Mouse (Mus musculus) stomach, postnatal 0 days (tissue): ENCODE measurements around the gene Gm45799. TPM values are rescaled to one million over a fixed set of nuclear protein-coding genes. Genes with fewer than 3 reads are reported as not detected.
A peak's percentile ranks its signal among the peaks of the same experiment; 100 is the strongest.

Experiments used
- ATAC-seq: fragments of 200-750 bp; cut with Nextera tagmentation; 2 replicates; pipeline ENCODE4 v1.8.0; 2017; ENCODE audit not compliant: low FRiP score, low TSS enrichment
- DNase-seq: peaks from one replicate; pipeline ENCODE4 v3.0.0-alpha.2; 2016; ENCODE audit warnings: low spot score
- H3K27ac ChIP-seq: fragments of 300-500 bp; sonication (generic); replicated peaks from 2 replicates; pipeline ENCODE4 v1.5.1; 2014; ENCODE audit warnings: mild to moderate bottlenecking, control low read depth
- H3K27me3 ChIP-seq: fragments of 300-500 bp; sonication (generic); 2 replicates; pipeline ENCODE4 v1.6.1; 2014; ENCODE audit warnings: low read length; ENCODE audit not compliant: control insufficient read depth, insufficient read depth
- H3K36me3 ChIP-seq: fragments of 300-500 bp; sonication (generic); 2 replicates; pipeline ENCODE4 v1.6.1; 2014; ENCODE audit warnings: low read length, mixed read lengths; ENCODE audit not compliant: control insufficient read depth, insufficient read depth
- H3K4me1 ChIP-seq: fragments of 300-500 bp; sonication (generic); replicated peaks from 2 replicates; pipeline ENCODE4 v1.6.1; 2014; ENCODE audit warnings: antibody characterized with exemption; ENCODE audit not compliant: control insufficient read depth, insufficient read depth
- H3K4me2 ChIP-seq: fragments of 300-500 bp; sonication (generic); replicated peaks from 2 replicates; pipeline ENCODE4 v1.6.1; 2014; ENCODE audit warnings: low read depth, mild to moderate bottlenecking, control low read depth, moderate library complexity
- H3K4me3 ChIP-seq: fragments of 300-500 bp; sonication (generic); 2 replicates; pipeline ENCODE4 v1.5.1; 2014; ENCODE audit warnings: low read depth, low read length, control low read depth
- H3K9ac ChIP-seq: fragments of 300-500 bp; sonication (generic); 2 replicates; pipeline ENCODE4 v1.6.1; 2014; ENCODE audit warnings: mild to moderate bottlenecking, low read length, control low read depth, mixed read lengths
- H3K9me3 ChIP-seq: fragments of 300-500 bp; sonication (generic); 2 replicates; pipeline ENCODE4 v1.6.1; 2016; ENCODE audit warnings: low read length; ENCODE audit not compliant: control insufficient read depth
- CTCF ChIP-seq: IDR thresholded peaks from 2 replicates; pipeline ENCODE4 v1.5.1; 2016; ENCODE audit warnings: antibody characterized with exemption, low read depth, mild to moderate bottlenecking, moderate library complexity
- EP300 ChIP-seq: optimal IDR thresholded peaks from 2 replicates; pipeline ENCODE3; 2016; ENCODE audit warnings: antibody characterized with exemption
- WGBS: fragments of 180-500 bp; shearing (Covaris S2); extraction: QIAGEN DNeasy Blood & Tissue Kit; methylation state at CpG from one replicate; pipeline ENCODE4 v1.1.7; 2014; 5-methylcytosine and 5-hydroxymethylcytosine counted together
- polyA plus RNA-seq: library from polyadenylated mRNA; unstranded; fragments of >200 nt; fragmentation: Nextera tagmentation; extraction: Ambion mirVana; gene quantifications from 2 replicates; pipeline ENCODE4 v1.2.1, GENCODE M21; 2015

The Gm45799 gene
- polyA plus RNA-seq, 1 experiment from 2014 or later = 45.1 TPM

DNA sequence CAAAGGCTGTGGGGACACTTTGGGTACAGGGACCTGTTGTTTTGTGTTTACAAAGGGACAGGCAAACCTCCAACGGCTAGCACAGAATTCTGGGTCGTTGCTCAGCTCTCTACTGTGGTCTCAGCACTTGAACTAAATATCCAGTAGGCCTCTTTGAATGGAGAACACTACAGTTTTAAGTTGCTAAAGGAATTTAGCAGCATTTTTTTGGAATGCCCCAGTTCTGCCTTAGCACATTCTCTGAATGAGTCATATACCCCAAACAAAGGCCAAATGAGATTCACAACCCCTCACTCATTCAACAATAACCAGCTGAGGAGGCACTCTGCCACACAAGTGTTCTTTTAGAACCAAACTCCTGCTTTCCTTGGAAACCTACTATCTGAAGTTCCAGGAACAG lies 81.6 kb downstream of the Gm45799 start:
- no peak for DNase-seq
- no peaks in the 10 kb centered on the region for H3K4me1 ChIP-seq
- H3K27me3 ChIP-seq = no peaks in the 10 kb centered on the region
- no peak overlapping the region for H3K9ac ChIP-seq
- H3K27ac ChIP-seq = no peak overlapping the region
- WGBS = 70% methylated on average over 2 of the region's 2 CpGs
- H3K9me3 ChIP-seq = no peaks in the 10 kb centered on the region
- H3K4me3 ChIP-seq = no peak overlapping the region
- no peak for TF ChIP-seq EP300
- no peak for TF ChIP-seq CTCF
- no peak overlapping the region for H3K4me2 ChIP-seq
- ATAC-seq = no peak
- no peaks in the 10 kb centered on the region for H3K36me3 ChIP-seq

DNA sequence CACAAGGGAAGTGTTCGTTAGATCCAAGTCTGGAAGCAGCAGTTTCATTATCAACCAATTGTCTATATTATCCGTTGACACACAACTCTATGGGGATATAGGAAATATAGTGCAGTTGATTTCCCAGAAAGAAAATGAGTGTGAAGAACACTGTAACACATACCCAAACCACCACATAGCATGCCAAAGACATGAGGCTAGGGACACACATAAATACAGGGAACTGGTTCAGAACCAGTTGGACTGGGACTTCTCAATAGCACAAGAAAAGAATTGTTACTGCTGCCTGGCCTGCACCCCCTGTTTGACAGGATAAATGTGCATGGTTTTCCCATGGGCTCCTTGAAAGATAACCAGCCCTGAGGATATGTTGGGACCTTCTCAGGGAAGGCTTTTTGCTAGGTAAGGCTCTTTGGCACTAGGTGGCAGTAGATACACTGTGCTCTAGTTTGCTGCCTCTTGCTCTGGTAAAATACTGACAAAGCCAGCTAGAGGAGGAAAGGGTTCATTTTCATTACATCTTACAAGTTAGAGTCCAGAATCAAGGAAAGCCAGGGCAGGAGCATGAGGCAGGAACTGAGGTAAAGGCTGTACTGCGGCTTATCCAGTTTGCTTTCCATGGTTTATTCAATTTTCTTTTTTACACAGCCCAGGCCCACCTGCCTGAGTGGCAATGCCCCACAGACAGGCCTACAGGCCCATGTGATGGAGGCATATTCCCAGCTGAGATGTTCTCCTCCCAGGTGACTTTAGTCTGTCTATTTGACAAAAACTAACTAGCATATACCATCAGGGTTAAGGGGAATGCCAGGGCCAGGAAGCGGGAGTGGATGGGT lies 86.0 kb downstream of the Gm45799 start:
- DNase-seq = peak; percentile 35
- no peaks in the 10 kb centered on the region for H3K4me1 ChIP-seq
- no peak overlapping the region for H3K4me2 ChIP-seq
- H3K36me3 ChIP-seq = peaks cover under 1% of the 10 kb centered on the region; the same call in 1 of the 2 replicates
- ATAC-seq = peak; percentile 70
- no peak overlapping the region for H3K4me3 ChIP-seq
- peak; percentile 95 for TF ChIP-seq CTCF
- no peak for TF ChIP-seq EP300
- no peak overlapping the region for H3K27ac ChIP-seq
- 72% methylated on average over 4 of the region's 4 CpGs for WGBS
- H3K9me3 ChIP-seq = no peaks in the 10 kb centered on the region
- no peak overlapping the region for H3K9ac ChIP-seq
- no peaks in the 10 kb centered on the region for H3K27me3 ChIP-seq

DNA sequence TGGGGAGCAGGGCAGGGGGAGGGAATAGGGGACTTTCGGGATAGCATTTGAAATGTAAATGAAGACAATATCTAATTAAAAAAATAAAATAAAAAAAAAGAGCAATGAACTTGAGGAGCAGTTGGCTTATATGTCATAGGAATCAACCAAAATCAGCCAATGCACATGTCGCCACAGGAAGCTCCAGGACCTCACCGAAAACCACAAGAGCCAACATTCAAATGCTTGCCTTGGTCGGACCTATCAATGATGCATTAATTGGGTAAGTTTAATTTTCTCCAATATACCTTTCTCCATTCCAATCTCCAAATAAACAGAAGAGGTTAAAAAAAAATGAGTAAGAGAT lies 86.6 kb downstream of the Gm45799 start:
- Histone ChIP-seq H3K4me2 (no peak overlapping the region), H3K4me3 (no peak overlapping the region), H3K4me1 (no peaks in the 10 kb centered on the region), H3K9ac (no peak overlapping the region), H3K27ac (no peak overlapping the region), H3K36me3 (peaks cover 4% of the 10 kb centered on the region; the same call in 1 of the 2 replicates), H3K27me3 (no peaks in the 10 kb centered on the region), H3K9me3 (no peaks in the 10 kb centered on the region)
- ATAC-seq (no peak), DNase-seq (no peak)
- 93% methylated on average over 4 of the region's 4 CpGs for WGBS
- TF ChIP-seq EP300 = no peak

DNA sequence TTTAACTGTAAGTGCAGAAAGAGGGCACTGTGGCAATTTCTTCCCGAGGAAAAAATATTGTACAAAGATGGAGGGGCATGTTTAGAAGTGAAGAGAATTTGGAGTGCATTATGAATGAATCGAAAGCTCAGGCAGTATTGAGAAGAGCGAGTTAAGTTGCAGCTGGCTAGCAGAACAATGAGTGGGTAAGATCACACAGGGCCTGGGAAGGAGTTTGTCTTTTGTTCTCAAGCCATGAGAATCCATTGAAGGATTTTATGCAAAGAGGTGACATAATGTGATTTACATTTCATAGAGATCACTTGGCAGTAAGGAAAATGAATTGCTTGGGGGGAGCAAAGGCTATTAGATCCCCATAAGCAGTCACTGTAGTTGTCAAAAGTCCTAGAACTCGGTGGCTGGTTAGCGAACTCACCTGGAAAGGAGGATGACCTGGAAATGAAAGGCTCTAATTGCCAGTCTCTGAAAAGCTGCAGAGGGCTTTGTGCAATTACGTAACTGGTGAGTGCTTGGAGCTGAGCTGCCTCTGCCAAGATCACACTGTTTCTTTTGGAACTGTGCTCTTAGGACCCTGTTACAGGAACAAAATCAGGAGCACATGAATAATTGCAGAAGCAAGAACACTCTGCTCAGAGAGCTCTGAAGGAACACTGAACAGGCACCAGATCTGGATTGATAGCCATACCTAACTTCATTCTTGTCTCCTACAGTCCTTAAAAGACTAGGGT lies 88.5 kb downstream of the Gm45799 start:
- Histone ChIP-seq H3K4me2 (no peak overlapping the region), H3K9me3 (no peaks in the 10 kb centered on the region), H3K27me3 (no peaks in the 10 kb centered on the region), H3K9ac (no peak overlapping the region), H3K36me3 (peaks cover 13% of the 10 kb centered on the region), H3K4me3 (no peak overlapping the region), H3K4me1 (no peaks in the 10 kb centered on the region), H3K27ac (no peak overlapping the region; the same call in 1 of the 2 replicates)
- TF ChIP-seq CTCF = no peak
- no peak for TF ChIP-seq EP300
- no peak for ATAC-seq
- no peak for DNase-seq
- 68% methylated on average over 6 of the region's 6 CpGs for WGBS

DNA sequence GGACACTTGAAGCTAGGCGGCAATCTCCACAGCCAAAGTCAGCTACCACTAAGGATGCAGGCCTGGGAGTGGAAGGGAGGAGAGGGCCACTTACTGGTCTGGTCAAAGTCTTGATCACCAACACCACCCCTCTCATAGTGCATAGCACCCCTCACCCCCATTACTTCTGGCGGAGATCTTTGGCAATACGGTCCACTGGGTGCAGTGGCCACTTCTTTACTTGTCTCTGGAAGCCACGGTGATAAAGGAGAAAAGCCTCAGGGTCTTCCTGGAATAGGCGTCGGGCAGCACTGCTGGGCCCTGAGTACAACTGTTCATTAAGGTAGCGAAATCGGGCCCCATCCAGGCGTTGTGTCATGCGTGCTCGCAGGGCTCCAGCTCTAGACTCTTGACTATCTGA lies 93.5 kb downstream of the Gm45799 start:
- Histone ChIP-seq H3K4me3 (no peak overlapping the region), H3K4me1 (no peaks in the 10 kb centered on the region), H3K4me2 (no peak overlapping the region), H3K9ac (no peak overlapping the region), H3K27ac (no peak overlapping the region), H3K36me3 (peaks cover 13% of the 10 kb centered on the region), H3K9me3 (no peaks in the 10 kb centered on the region), H3K27me3 (no peaks in the 10 kb centered on the region)
- WGBS = 94% methylated on average over 11 of the region's 11 CpGs
- TF ChIP-seq CTCF (no peak), EP300 (no peak)
- ATAC-seq (no peak), DNase-seq (peak; percentile 8)

Other genes with a start within 250 kb of the Gm45799 start
- 18.5 and 20.6 TPM in 2 replicates for gene Fam160a2, start 240.5 kb upstream of the Gm45799 start, polyA plus RNA-seq
- not detected in 2 replicates for gene Cnga4, start 236.0 kb upstream of the Gm45799 start, polyA plus RNA-seq
- gene Cckbr, start 214.8 kb upstream of the Gm45799 start, polyA plus RNA-seq = 3.3 and 3.6 TPM in 2 replicates
- 163 and 184 TPM in 2 replicates for gene Cavin3, start 158.3 kb upstream of the Gm45799 start, polyA plus RNA-seq
- 79.7 and 91.0 TPM in 2 replicates for gene Smpd1, start 86.2 kb upstream of the Gm45799 start, polyA plus RNA-seq
- gene Apbb1, start 58.9 kb upstream of the Gm45799 start, polyA plus RNA-seq = 16.6 and 18.5 TPM in 2 replicates
- 2.7 and 5.4 TPM in 2 replicates for gene Hpx, start 40.4 kb upstream of the Gm45799 start, polyA plus RNA-seq
- gene Trim3, start 7.0 kb upstream of the Gm45799 start, polyA plus RNA-seq = 14.5 TPM in 2 replicates
- 184 and 204 TPM in 2 replicates for gene Timm10b, start 496 bp upstream of the Gm45799 start, polyA plus RNA-seq
- gene Arfip2, start 136 bp upstream of the Gm45799 start, polyA plus RNA-seq = 53.0 and 53.2 TPM in 2 replicates
- 0.07 and 0.19 TPM in 2 replicates for gene Dnhd1, start 10.3 kb downstream of the Gm45799 start, polyA plus RNA-seq
- 265 and 289 TPM in 2 replicates for gene Ilk, start 96.0 kb downstream of the Gm45799 start, polyA plus RNA-seq
- gene Rrp8, start 96.8 kb downstream of the Gm45799 start, polyA plus RNA-seq = 16.6 and 21.3 TPM in 2 replicates
- gene Taf10, start 103.8 kb downstream of the Gm45799 start, polyA plus RNA-seq = 109 and 118 TPM in 2 replicates
- gene Tpp1, start 111.7 kb downstream of the Gm45799 start, polyA plus RNA-seq = 46.1 and 52.6 TPM in 2 replicates
- 2.5 and 2.8 TPM in 2 replicates for gene Dchs1, start 147.1 kb downstream of the Gm45799 start, polyA plus RNA-seq
- gene Mrpl17, start 170.5 kb downstream of the Gm45799 start, polyA plus RNA-seq = 320 and 359 TPM in 2 replicates